ENCODE assay signal across 7 mouse cellular contexts in genomic region chr11:119355443-119356385, GRCm38 (mm10). TPM values are rescaled to one million over a fixed set of nuclear protein-coding genes. Genes with fewer than 3 reads are reported as not detected.
DNase-seq lines count a peak whose midpoint lies in the region; ATAC-seq and TF ChIP-seq lines count a peak whose summit lies in the region.

Sgsh (minus strand) TSS chr11:119355536.
Slc26a11 (plus strand) TSS chr11:119355557.

- H3K4me3 ChIP-seq in embryonic facial prominence, embryonic 13.5 days, result peak within 1 kb of the TSS; percentile 73
- H3K4me3 ChIP-seq in limb, embryonic 11.5 days (ENCODE audit: low read depth, low read length), result peak within 1 kb of the TSS; percentile 61
- H3K4me3 ChIP-seq in midbrain, embryonic 13.5 days (replicated peaks), result peak within 1 kb of the TSS; percentile 70
- peak within 1 kb of the TSS; percentile 93 for H3K4me3 ChIP-seq in small intestine, adult 2 months (ENCODE audit: low read depth, low read length)

- peak within 1 kb of the TSS; percentile 81 for H3K9ac ChIP-seq in embryonic facial prominence, embryonic 13.5 days
- peak within 1 kb of the TSS; percentile 74 for H3K9ac ChIP-seq in limb, embryonic 11.5 days (ENCODE audit: low read length)
- peak within 1 kb of the TSS; percentile 76 for H3K9ac ChIP-seq in midbrain, embryonic 13.5 days (replicated peaks)

- H3K27ac ChIP-seq in embryonic facial prominence, embryonic 13.5 days, result peak within 1 kb of the TSS; percentile 79
- H3K27ac ChIP-seq in limb, embryonic 11.5 days (replicated peaks; ENCODE audit: low read depth, low read length), result no peak within 1 kb of the TSS
- H3K27ac ChIP-seq in midbrain, embryonic 13.5 days, result peak within 1 kb of the TSS; percentile 47; the same call in 1 of the 2 replicates
- H3K27ac ChIP-seq in small intestine, adult 2 months (ENCODE audit: insufficient read depth, low read depth, low read length), result peak within 1 kb of the TSS; percentile 71

- 0 out of 2 replicates have a peak, but pooled peaks have one; percentile 25 for TF ChIP-seq POLR2A in small intestine, adult 2 months (IDR thresholded peaks at IDR 0.05; ENCODE audit: low read depth, low read length)

- H3K4me1 ChIP-seq in embryonic facial prominence, embryonic 13.5 days, result peaks cover 22% of the 10 kb centered on the region
- H3K4me1 ChIP-seq in limb, embryonic 11.5 days (ENCODE audit: control insufficient read depth, insufficient read depth, low read length), result peaks cover 10% of the 10 kb centered on the region
- H3K4me1 ChIP-seq in midbrain, embryonic 13.5 days (replicated peaks), result peaks cover 20% of the 10 kb centered on the region
- peaks cover 5% of the 10 kb centered on the region; the same call in 1 of the 2 replicates for H3K4me1 ChIP-seq in small intestine, adult 2 months (ENCODE audit: control insufficient read depth, insufficient read depth, insufficient read length, low read length)

- WGBS in embryonic facial prominence, embryonic 13.5 days, result under 1% methylated on average over 40 of the region's 40 CpGs
- under 1% methylated on average over 40 of the region's 40 CpGs for WGBS in limb, embryonic 11.5 days
- 2% methylated on average over 40 of the region's 40 CpGs for WGBS in midbrain, embryonic 13.5 days
- 1% methylated on average over 40 of the region's 40 CpGs for WGBS in small intestine, adult 2 months

- no peak for TF ChIP-seq CTCF in small intestine, adult 2 months (IDR thresholded peaks at IDR 0.05; ENCODE audit: extremely low read depth, insufficient read length, insufficient replicate concordance, low read depth, low read length)

- H3K36me3 ChIP-seq in embryonic facial prominence, embryonic 13.5 days, result peaks cover 18% of the 10 kb centered on the region
- H3K36me3 ChIP-seq in limb, embryonic 11.5 days (ENCODE audit: control insufficient read depth, insufficient read depth, low read length), result no peaks in the 10 kb centered on the region
- no peaks in the 10 kb centered on the region for H3K36me3 ChIP-seq in midbrain, embryonic 13.5 days
- peaks cover 3% of the 10 kb centered on the region; the same call in 1 of the 2 replicates for H3K36me3 ChIP-seq in small intestine, adult 2 months (ENCODE audit: control insufficient read depth, insufficient read depth, low read length)

- no peaks in the 10 kb centered on the region for H3K9me3 ChIP-seq in embryonic facial prominence, embryonic 13.5 days
- no peaks in the 10 kb centered on the region for H3K9me3 ChIP-seq in limb, embryonic 11.5 days (ENCODE audit: control insufficient read depth, low read length)
- H3K9me3 ChIP-seq in midbrain, embryonic 13.5 days, result no peaks in the 10 kb centered on the region

- H3K4me2 ChIP-seq in embryonic facial prominence, embryonic 13.5 days, result peak within 1 kb of the TSS; percentile 96
- peak within 1 kb of the TSS; percentile 85 for H3K4me2 ChIP-seq in limb, embryonic 11.5 days (ENCODE audit: low read depth, severe bottlenecking)
- H3K4me2 ChIP-seq in midbrain, embryonic 13.5 days (replicated peaks), result peak within 1 kb of the TSS; percentile 92

- ATAC-seq in embryonic facial prominence, embryonic 13.5 days (ENCODE audit: insufficient number of reproducible peaks, insufficient read depth, low FRiP score, low TSS enrichment, low read depth), result peak; percentile 82
- peak; percentile 80 for ATAC-seq in limb, embryonic 11.5 days (ENCODE audit: insufficient number of reproducible peaks, low FRiP score, low TSS enrichment, low read depth)
- peak; percentile 95 for ATAC-seq in midbrain, embryonic 13.5 days

- DNase-seq in adrenal gland, postnatal 4 days (ENCODE audit: low spot score in 2 of 2), result peak; percentile 68 to 77
- peak; percentile 94 to 97 for DNase-seq in heart, adult 18-20 months
- peak; percentile 94 for DNase-seq in kidney, adult 18-20 months
- DNase-seq in limb, embryonic 11.5 days (ENCODE audit: low spot score), result peak; percentile 90

- no peaks in the 10 kb centered on the region for H3K27me3 ChIP-seq in embryonic facial prominence, embryonic 13.5 days
- H3K27me3 ChIP-seq in limb, embryonic 11.5 days (ENCODE audit: control insufficient read depth, insufficient read depth, low read length), result no peaks in the 10 kb centered on the region
- H3K27me3 ChIP-seq in midbrain, embryonic 13.5 days, result no peaks in the 10 kb centered on the region
- no peaks in the 10 kb centered on the region for H3K27me3 ChIP-seq in small intestine, adult 2 months (ENCODE audit: control insufficient read depth, insufficient read depth, low read length)

RNA-seq across cellular contexts. Expression of gene Sgsh, which starts in this region (rescaled TPM):
- 10 to 100 TPM; 18.3 to 20.9 TPM for total RNA-seq in adrenal gland, postnatal 4 days (2021)
- 5.9 and 6.2 TPM in 2 replicates for polyA plus RNA-seq in embryonic facial prominence, embryonic 13.5 days (2015; fragmentation: Nextera tagmentation; extraction: Ambion mirVana)
- 1 to 10 TPM; 4.8 to 5.6 TPM for total RNA-seq in heart, adult 18-20 months (2021)
- 4.9 and 6.2 TPM in 2 replicates for polyA plus RNA-seq in limb, embryonic 11.5 days (2014; fragmentation: Nextera tagmentation; extraction: Ambion mirVana)
- polyA plus RNA-seq in midbrain, embryonic 13.5 days (2015; fragmentation: Nextera tagmentation; extraction: Ambion mirVana), result 3.1 and 4.0 TPM in 2 replicates
- polyA plus RNA-seq in small intestine, adult 2 months (2012; rRNA removed), result 12.6 and 19.2 TPM in 2 replicates

RNA-seq across cellular contexts. Expression of gene Slc26a11, which starts in this region (rescaled TPM):
- 10 to 100 TPM; 10.9 to 11.2 TPM for total RNA-seq in adrenal gland, postnatal 4 days (2021)
- polyA plus RNA-seq in embryonic facial prominence, embryonic 13.5 days (2015; fragmentation: Nextera tagmentation; extraction: Ambion mirVana), result 11.0 and 11.9 TPM in 2 replicates
- total RNA-seq in heart, adult 18-20 months (2021), result 1 to 10 TPM; 3.1 TPM
- polyA plus RNA-seq in limb, embryonic 11.5 days (2014; fragmentation: Nextera tagmentation; extraction: Ambion mirVana), result 7.3 and 7.4 TPM in 2 replicates
- polyA plus RNA-seq in midbrain, embryonic 13.5 days (2015; fragmentation: Nextera tagmentation; extraction: Ambion mirVana), result 4.3 and 5.0 TPM in 2 replicates
- polyA plus RNA-seq in small intestine, adult 2 months (2012; rRNA removed), result 9.7 and 17.3 TPM in 2 replicates
